ENCODE assay signal across 22 mouse cellular contexts in the genomic region with DNA sequence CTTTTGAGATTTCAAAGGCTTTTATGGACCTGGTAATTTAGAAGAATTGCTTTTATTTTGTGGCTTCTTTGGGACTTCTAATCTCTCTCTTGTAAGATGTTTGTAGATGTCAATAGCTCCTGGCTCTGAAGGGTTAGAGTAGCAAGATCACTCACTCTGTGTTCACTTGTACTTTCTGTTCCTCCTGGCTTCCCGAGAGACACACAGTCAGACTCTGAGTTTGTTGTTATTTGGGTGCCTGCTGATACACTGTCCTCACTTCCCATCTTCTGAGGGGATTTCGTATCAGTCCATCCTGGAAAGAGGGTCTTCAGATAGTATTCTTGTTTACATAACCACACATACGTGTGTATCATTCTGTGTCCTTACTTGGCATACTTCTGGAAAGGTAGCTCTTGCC.
DNase-seq lines count a peak whose midpoint lies in the region; ATAC-seq and TF ChIP-seq lines count a peak whose summit lies in the region.
"Had no signal": no experiment of that assay in that cellular context is flagged by ENCODE, and none has a peak within 500 bp of the region (broad histone marks: within the 10 kb centered on the region; RNA-seq: fewer than 3 reads in every experiment).

No protein-coding gene starts in this region.

- no peak overlapping the region for H3K9ac ChIP-seq in kidney, embryonic 15.5 days
- H3K9ac ChIP-seq in kidney, embryonic 14.5 days (ENCODE audit: low read depth, low read length), result no peak overlapping the region
- H3K9ac ChIP-seq in CH12.LX (ENCODE audit: insufficient read depth, low read depth), result no peak overlapping the region
- no peak overlapping the region for H3K9ac ChIP-seq in liver, embryonic 15.5 days
- H3K9ac ChIP-seq: embryonic facial prominence, embryonic 15.5 days; forebrain, embryonic 13.5 days; heart, embryonic 15.5 days; hindbrain, embryonic 13.5 days; limb, embryonic 13.5 days; lung, embryonic 14.5 days; stomach, embryonic 15.5 days had no signal

- H3K36me3 ChIP-seq in kidney, embryonic 15.5 days, result peaks cover 21% of the 10 kb centered on the region
- H3K36me3 ChIP-seq in kidney, embryonic 14.5 days (ENCODE audit: control insufficient read depth, insufficient read depth, low read length), result peaks cover 8% of the 10 kb centered on the region; the same call in 1 of the 2 replicates
- peaks cover 22 to 81% of the 10 kb centered on the region in 2 experiments for H3K36me3 ChIP-seq in CH12.LX (replicated peaks in 1 of 2; ENCODE audit: control insufficient read depth in 1 of 2, insufficient read depth in 1 of 2, low read length in 1 of 2)
- H3K36me3 ChIP-seq in liver, embryonic 15.5 days (replicated peaks), result no peaks in the 10 kb centered on the region; the same call in 1 of the 2 replicates
- H3K36me3 ChIP-seq: hindbrain, embryonic 13.5 days had no signal

- no peak for TF ChIP-seq POLR2A in CH12.LX (IDR thresholded peaks at IDR 0.05; ENCODE audit: low read depth, low read length)
- TF ChIP-seq POLR2A in bone marrow macrophage, adult 2 months (IDR thresholded peaks at IDR 0.05; ENCODE audit: borderline replicate concordance, low read depth, low read length), result no peak

- 0 out of 2 replicates have a peak overlapping the region, but pooled peaks have one; percentile 9 for H3K27ac ChIP-seq in kidney, embryonic 15.5 days
- no peak overlapping the region for H3K27ac ChIP-seq in kidney, embryonic 14.5 days (ENCODE audit: low read depth, low read length)
- H3K27ac ChIP-seq in CH12.LX (ENCODE audit: insufficient read depth, low read depth), result peak overlapping the region; percentile 13
- H3K27ac ChIP-seq in bone marrow macrophage, adult 2 months (ENCODE audit: insufficient read depth, low read depth, low read length), result peak overlapping the region; percentile 44
- H3K27ac ChIP-seq in liver, embryonic 15.5 days (replicated peaks), result peak overlapping the region; percentile 60
- H3K27ac ChIP-seq: embryonic facial prominence, embryonic 10.5 days; embryonic facial prominence, embryonic 15.5 days; forebrain, embryonic 13.5 days; hindbrain, embryonic 13.5 days; limb, embryonic 13.5 days; stomach, embryonic 15.5 days had no signal

- dilution Hi-C loops in CH12.LX (cut with MboI; ENCODE audit: extremely low pct_ligation_motif_present, extremely low pct_unique_long_range_greater_than_20kb, low sequenced_read_pairs), result no loop called here

- peaks cover 20% of the 10 kb centered on the region for H3K79me2 ChIP-seq in CH12.LX (replicated peaks; ENCODE audit: control insufficient read depth, extremely low read depth, insufficient read depth, poor library complexity, severe bottlenecking)

- no peaks in the 10 kb centered on the region for H3K27me3 ChIP-seq in kidney, embryonic 15.5 days
- H3K27me3 ChIP-seq in kidney, embryonic 14.5 days (ENCODE audit: control insufficient read depth, insufficient read depth, low read length), result no peaks in the 10 kb centered on the region
- no peaks in the 10 kb centered on the region for H3K27me3 ChIP-seq in CH12.LX (replicated peaks)
- no peaks in the 10 kb centered on the region for H3K27me3 ChIP-seq in liver, embryonic 15.5 days
- H3K27me3 ChIP-seq: embryonic facial prominence, embryonic 15.5 days; forebrain, embryonic 13.5 days; heart, embryonic 15.5 days; hindbrain, embryonic 13.5 days; limb, embryonic 13.5 days; stomach, embryonic 15.5 days had no signal

- H3K4me1 ChIP-seq in kidney, embryonic 15.5 days, result peaks cover 28% of the 10 kb centered on the region
- peaks cover 20% of the 10 kb centered on the region for H3K4me1 ChIP-seq in kidney, embryonic 14.5 days (ENCODE audit: control insufficient read depth, insufficient read depth, low read length)
- peaks cover 6 to 39% of the 10 kb centered on the region in 2 experiments; a peak in 3 of 4 replicates for H3K4me1 ChIP-seq in CH12.LX (ENCODE audit: control insufficient read depth in 1 of 2, insufficient read depth in 2 of 2)
- H3K4me1 ChIP-seq in bone marrow macrophage, adult 2 months (ENCODE audit: control insufficient read depth, insufficient read depth, low read length), result peaks cover 42% of the 10 kb centered on the region
- H3K4me1 ChIP-seq in liver, embryonic 15.5 days (replicated peaks), result peaks cover 63% of the 10 kb centered on the region

- no peak for TF ChIP-seq CTCF in CH12.LX (conservative IDR thresholded peaks at IDR 0.05 in 1 of 2, IDR thresholded peaks at IDR 0.05 in 1 of 2; ENCODE audit: low read depth in 2 of 2, low read length in 2 of 2)
- no peak for TF ChIP-seq CTCF in bone marrow macrophage, adult 2 months (IDR thresholded peaks at IDR 0.05; ENCODE audit: low read depth, low read length)

- no peak for TF ChIP-seq RAD21 in CH12.LX (IDR thresholded peaks at IDR 0.05; ENCODE audit: low read depth, low read length)

- no peak for TF ChIP-seq EP300 in CH12.LX (IDR thresholded peaks at IDR 0.05; ENCODE audit: low read length)

- no peaks in the 10 kb centered on the region for H3K9me3 ChIP-seq in kidney, embryonic 15.5 days (replicated peaks)
- no peaks in the 10 kb centered on the region for H3K9me3 ChIP-seq in kidney, embryonic 14.5 days (ENCODE audit: control insufficient read depth, low read length)
- no peaks in the 10 kb centered on the region for H3K9me3 ChIP-seq in CH12.LX (replicated peaks; ENCODE audit: low read length)
- no peaks in the 10 kb centered on the region for H3K9me3 ChIP-seq in liver, embryonic 15.5 days (replicated peaks)
- H3K9me3 ChIP-seq: embryonic facial prominence, embryonic 10.5 days; embryonic facial prominence, embryonic 15.5 days; forebrain, embryonic 13.5 days; heart, embryonic 15.5 days; hindbrain, embryonic 13.5 days; limb, embryonic 13.5 days; stomach, embryonic 15.5 days had no signal

- WGBS in kidney, embryonic 15.5 days, result 82% methylated on average over 3 of the region's 3 CpGs
- WGBS in kidney, embryonic 14.5 days, result 77% methylated on average over 3 of the region's 3 CpGs
- 64% methylated on average over 3 of the region's 3 CpGs for WGBS in liver, embryonic 15.5 days (ENCODE audit: insufficient replicate concordance)

- no peak overlapping the region for H3K4me2 ChIP-seq in kidney, embryonic 15.5 days
- H3K4me2 ChIP-seq in kidney, embryonic 14.5 days (replicated peaks; ENCODE audit: low read depth, low read length), result no peak overlapping the region
- peak overlapping the region; percentile 11; the same call in 1 of the 2 replicates for H3K4me2 ChIP-seq in CH12.LX (ENCODE audit: insufficient read depth, low read depth, poor library complexity, severe bottlenecking)
- H3K4me2 ChIP-seq in liver, embryonic 15.5 days, result peak overlapping the region; percentile 18; the same call in 1 of the 2 replicates
- H3K4me2 ChIP-seq: embryonic facial prominence, embryonic 15.5 days; forebrain, embryonic 13.5 days; heart, embryonic 15.5 days; hindbrain, embryonic 13.5 days; limb, embryonic 13.5 days; lung, embryonic 14.5 days; stomach, embryonic 15.5 days had no signal

- DNase-seq in CH12.LX (ENCODE audit: extremely low read depth), result no peak
- DNase-seq in ovary, adult 18-20 months (ENCODE audit: low spot score), result no peak
- no peak for DNase-seq in cerebellum, adult 8-10 months
- DNase-seq: adrenal gland, postnatal 25 days; cerebellum, adult 2 months; cerebellum, postnatal 25 days; midbrain, embryonic 14.5 days; retina, postnatal 1 day; right cerebral cortex, postnatal 14 days had no signal

- H3K4me3 ChIP-seq in kidney, embryonic 15.5 days (replicated peaks), result no peak overlapping the region
- no peak overlapping the region for H3K4me3 ChIP-seq in kidney, embryonic 14.5 days (ENCODE audit: low read length)
- no peak overlapping the region for H3K4me3 ChIP-seq in CH12.LX (replicated peaks in 1 of 3; ENCODE audit: low read depth in 2 of 3, low read length in 2 of 3, poor library complexity in 1 of 3)
- H3K4me3 ChIP-seq in bone marrow macrophage, adult 2 months (ENCODE audit: insufficient read depth, low read length), result no peak overlapping the region
- no peak overlapping the region for H3K4me3 ChIP-seq in liver, embryonic 15.5 days (replicated peaks)
- H3K4me3 ChIP-seq: embryonic facial prominence, embryonic 10.5 days; embryonic facial prominence, embryonic 15.5 days; forebrain, embryonic 13.5 days; heart, embryonic 15.5 days; hindbrain, embryonic 13.5 days; limb, embryonic 13.5 days; stomach, embryonic 15.5 days had no signal

- in situ Hi-C loops in CH12.LX (cut with MboI; ENCODE audit: low pct_ligation_motif_present, low pct_unique_long_range_greater_than_20kb, low sequenced_read_pairs), result no loop called here

- no peak for ATAC-seq in kidney, embryonic 15.5 days (replicated peaks; ENCODE audit: low FRiP score)
- ATAC-seq in kidney, embryonic 14.5 days (ENCODE audit: low FRiP score, low TSS enrichment), result no peak
- no peak for ATAC-seq in liver, embryonic 15.5 days (ENCODE audit: insufficient read depth)
- ATAC-seq in CD4-positive, CD25-positive, alpha-beta regulatory T cell, adult 4 months, result no peak
- ATAC-seq: forebrain, embryonic 13.5 days had no signal

TF ChIP-seq in CH12.LX, 34 proteins besides CTCF, POLR2A, EP300 and RAD21:
- TF ChIP-seq UBTF (IDR thresholded peaks at IDR 0.05; ENCODE audit: low read depth, low read length) (no peak), BHLHE40 (IDR thresholded peaks at IDR 0.05; ENCODE audit: low read depth, low read length) (no peak), ZKSCAN1 (IDR thresholded peaks at IDR 0.05; ENCODE audit: borderline replicate concordance, low read depth, low read length) (peak; percentile 51)

Comparison
In these comparisons a context has a peak if more than half of its experiments do, and no peak if none do; other contexts are left out.
1. H3K4me2 ChIP-seq: peak in CH12.LX (single experiment) and liver, embryonic 15.5 days (single experiment); none in kidney, embryonic 15.5 days (single experiment) and kidney, embryonic 14.5 days (single experiment).